Mouse (Mus musculus) forebrain, embryonic 12.5 days (tissue): ENCODE measurements at regions not wholly inside any gene's neighbourhood (a gene's known extent, or its start where the extent isn't known, plus 50 kb on each side); places are given as distances from the start of the nearest gene placed in this dataset.
A peak's percentile ranks its signal among the peaks of the same experiment; 100 is the strongest.

ENCODE experiments used
- ATAC-seq: fragments of 200-750 bp; cut with Nextera tagmentation; 2 replicates; pipeline ENCODE4 v1.8.0; 2017; ENCODE audit warnings: moderate TSS enrichment; ENCODE audit not compliant: low FRiP score
- H3K27ac ChIP-seq: fragments of 300-500 bp; sonication (generic); 2 replicates; pipeline ENCODE4 v1.5.1; 2016; ENCODE audit warnings: mild to moderate bottlenecking
- H3K27me3 ChIP-seq: fragments of 300-500 bp; sonication (generic); 2 replicates; pipeline ENCODE4 v1.6.1; 2016; ENCODE audit warnings: mild to moderate bottlenecking
- H3K36me3 ChIP-seq: fragments of 300-500 bp; sonication (generic); replicated peaks from 2 replicates; pipeline ENCODE4 v1.6.1; 2016; ENCODE audit warnings: mild to moderate bottlenecking
- H3K4me1 ChIP-seq: fragments of 300-500 bp; sonication (generic); 2 replicates; pipeline ENCODE4 v1.6.1; 2016
- H3K4me2 ChIP-seq: fragments of 300-500 bp; sonication (generic); 2 replicates; pipeline ENCODE4 v1.6.1; 2016; ENCODE audit warnings: mild to moderate bottlenecking, moderate library complexity
- H3K4me3 ChIP-seq: fragments of 300-500 bp; sonication (generic); replicated peaks from 2 replicates; pipeline ENCODE4 v1.5.1; 2016; ENCODE audit warnings: mild to moderate bottlenecking
- H3K9ac ChIP-seq: fragments of 300-500 bp; sonication (generic); 2 replicates; pipeline ENCODE4 v1.6.1; 2016; ENCODE audit warnings: mild to moderate bottlenecking
- H3K9me3 ChIP-seq: fragments of 300-500 bp; sonication (generic); 2 replicates; pipeline ENCODE4 v1.6.1; 2016
- WGBS: fragments of 180-500 bp; shearing (Covaris S2); methylation state at CpG from one replicate; pipeline ENCODE4 v1.1.7; 2016; 5-methylcytosine and 5-hydroxymethylcytosine counted together

GRCm38 (mm10) chr6:4413201-4413600 is 91.4 kb upstream of the Col1a2 start:
- peaks cover 8% of the 10 kb centered on the region for H3K4me1 ChIP-seq
- no peaks in the 10 kb centered on the region for H3K36me3 ChIP-seq
- no peak overlapping the region for H3K4me2 ChIP-seq
- no peaks in the 10 kb centered on the region for H3K27me3 ChIP-seq
- no peak overlapping the region for H3K9ac ChIP-seq
- 71% methylated on average over 3 of the region's 3 CpGs for WGBS
- no peak overlapping the region for H3K27ac ChIP-seq
- H3K9me3 ChIP-seq: no peaks in the 10 kb centered on the region
- ATAC-seq: no peak
- H3K4me3 ChIP-seq: no peak overlapping the region

GRCm38 (mm10) chr6:4414166-4414565 is 90.4 kb upstream of the Col1a2 start:
- Histone ChIP-seq H3K27me3 (no peaks in the 10 kb centered on the region), H3K36me3 (no peaks in the 10 kb centered on the region), H3K27ac (no peak overlapping the region), H3K4me1 (peaks cover 11% of the 10 kb centered on the region), H3K9ac (no peak overlapping the region), H3K9me3 (no peaks in the 10 kb centered on the region), H3K4me2 (no peak overlapping the region), H3K4me3 (no peak overlapping the region)
- ATAC-seq: no peak
- 35% methylated on average over 6 of the region's 6 CpGs for WGBS

- ATAC-seq: no peak
- H3K9ac ChIP-seq: no peak overlapping the region
- WGBS: 81% methylated on average over 7 of the region's 7 CpGs
Measured at GRCm38 (mm10) chr6:4415206-4415605, 89.4 kb upstream of the Col1a2 start.

GRCm38 (mm10) chr6:4417247-4417709 is 87.3 kb upstream of the Col1a2 start:
- peak; percentile 64 for ATAC-seq
- peaks cover 11% of the 10 kb centered on the region for H3K4me1 ChIP-seq
- no peak overlapping the region for H3K4me2 ChIP-seq
- no peaks in the 10 kb centered on the region for H3K9me3 ChIP-seq
- H3K9ac ChIP-seq: no peak overlapping the region
- 31% methylated on average over 6 of the region's 6 CpGs for WGBS
- H3K27ac ChIP-seq: no peak overlapping the region
- no peaks in the 10 kb centered on the region for H3K36me3 ChIP-seq
- H3K27me3 ChIP-seq: no peaks in the 10 kb centered on the region
- no peak overlapping the region for H3K4me3 ChIP-seq

More at GRCm38 (mm10) chr6:4415206-4415605, 89.4 kb upstream of the Col1a2 start:
- H3K4me3 ChIP-seq: no peak overlapping the region
- H3K36me3 ChIP-seq: no peaks in the 10 kb centered on the region
- H3K4me2 ChIP-seq: no peak overlapping the region
- no peak overlapping the region for H3K27ac ChIP-seq
- peaks cover 11% of the 10 kb centered on the region for H3K4me1 ChIP-seq
- H3K9me3 ChIP-seq: no peaks in the 10 kb centered on the region
- no peaks in the 10 kb centered on the region for H3K27me3 ChIP-seq

- Histone ChIP-seq H3K9ac (no peak overlapping the region), H3K36me3 (no peaks in the 10 kb centered on the region), H3K4me2 (no peak overlapping the region), H3K4me1 (peaks cover 11% of the 10 kb centered on the region), H3K4me3 (no peak overlapping the region), H3K9me3 (no peaks in the 10 kb centered on the region), H3K27me3 (no peaks in the 10 kb centered on the region), H3K27ac (no peak overlapping the region)
- 0 out of 2 replicates have a peak, but pooled peaks have one; percentile 28 for ATAC-seq
- 59% methylated on average over 10 of the region's 10 CpGs for WGBS
Measured at GRCm38 (mm10) chr6:4418376-4418775, 86.2 kb upstream of the Col1a2 start.

- no peak overlapping the region for H3K4me2 ChIP-seq
- 83% methylated on average over 5 of the region's 5 CpGs for WGBS
- no peak overlapping the region for H3K9ac ChIP-seq
- H3K27ac ChIP-seq: no peak overlapping the region
- H3K9me3 ChIP-seq: no peaks in the 10 kb centered on the region
- H3K36me3 ChIP-seq: no peaks in the 10 kb centered on the region
- no peak for ATAC-seq
- H3K27me3 ChIP-seq: no peaks in the 10 kb centered on the region
- no peak overlapping the region for H3K4me3 ChIP-seq
- peaks cover 11% of the 10 kb centered on the region for H3K4me1 ChIP-seq
Measured at GRCm38 (mm10) chr6:4418941-4419351, 85.7 kb upstream of the Col1a2 start.

- H3K4me2 ChIP-seq: no peak overlapping the region
- H3K4me1 ChIP-seq: peaks cover 11% of the 10 kb centered on the region
- no peak overlapping the region for H3K9ac ChIP-seq
- H3K27ac ChIP-seq: no peak overlapping the region
- no peaks in the 10 kb centered on the region for H3K27me3 ChIP-seq
- 90% methylated on average over 7 of the region's 7 CpGs for WGBS
- H3K9me3 ChIP-seq: no peaks in the 10 kb centered on the region
- no peak for ATAC-seq
- H3K36me3 ChIP-seq: no peaks in the 10 kb centered on the region
- no peak overlapping the region for H3K4me3 ChIP-seq
Measured at GRCm38 (mm10) chr6:4421466-4421865, 83.1 kb upstream of the Col1a2 start.

- Histone ChIP-seq H3K36me3 (no peaks in the 10 kb centered on the region), H3K9ac (no peak overlapping the region), H3K9me3 (no peaks in the 10 kb centered on the region), H3K27me3 (no peaks in the 10 kb centered on the region), H3K27ac (no peak overlapping the region), H3K4me3 (no peak overlapping the region), H3K4me1 (no peaks in the 10 kb centered on the region), H3K4me2 (no peak overlapping the region)
- WGBS: 93% methylated on average over 4 of the region's 4 CpGs
- ATAC-seq: no peak
Measured at GRCm38 (mm10) chr6:4427122-4427521, 77.5 kb upstream of the Col1a2 start.

GRCm38 (mm10) chr6:4430704-4431310 is 73.8 kb upstream of the Col1a2 start:
- no peak overlapping the region for H3K4me3 ChIP-seq
- no peak for ATAC-seq
- H3K9me3 ChIP-seq: no peaks in the 10 kb centered on the region
- H3K4me2 ChIP-seq: no peak overlapping the region
- 90% methylated on average over 1 of the region's 1 CpGs for WGBS
- H3K4me1 ChIP-seq: no peaks in the 10 kb centered on the region
- H3K27ac ChIP-seq: no peak overlapping the region
- no peak overlapping the region for H3K9ac ChIP-seq
- no peaks in the 10 kb centered on the region for H3K36me3 ChIP-seq
- H3K27me3 ChIP-seq: no peaks in the 10 kb centered on the region

- no peak overlapping the region for H3K4me2 ChIP-seq
- no peak for ATAC-seq
- H3K27me3 ChIP-seq: no peaks in the 10 kb centered on the region
- no peak overlapping the region for H3K27ac ChIP-seq
- no peaks in the 10 kb centered on the region for H3K9me3 ChIP-seq
- no peaks in the 10 kb centered on the region for H3K4me1 ChIP-seq
- WGBS: 89% methylated on average over 8 of the region's 8 CpGs
- H3K9ac ChIP-seq: no peak overlapping the region
- no peaks in the 10 kb centered on the region for H3K36me3 ChIP-seq
- no peak overlapping the region for H3K4me3 ChIP-seq
Measured at GRCm38 (mm10) chr6:4432192-4432591, 72.4 kb upstream of the Col1a2 start.

GRCm38 (mm10) chr6:4436439-4436838 is 68.2 kb upstream of the Col1a2 start:
- H3K27ac ChIP-seq: no peak overlapping the region
- H3K4me1 ChIP-seq: no peaks in the 10 kb centered on the region
- WGBS: 73% methylated on average over 4 of the region's 4 CpGs
- no peaks in the 10 kb centered on the region for H3K9me3 ChIP-seq
- no peak overlapping the region for H3K4me3 ChIP-seq
- no peak overlapping the region for H3K4me2 ChIP-seq
- ATAC-seq: no peak
- no peak overlapping the region for H3K9ac ChIP-seq
- H3K36me3 ChIP-seq: no peaks in the 10 kb centered on the region
- H3K27me3 ChIP-seq: no peaks in the 10 kb centered on the region

GRCm38 (mm10) chr6:4436874-4437273 is 67.7 kb upstream of the Col1a2 start:
- Histone ChIP-seq H3K9me3 (no peaks in the 10 kb centered on the region), H3K4me2 (no peak overlapping the region), H3K27ac (no peak overlapping the region), H3K9ac (no peak overlapping the region), H3K4me1 (no peaks in the 10 kb centered on the region), H3K4me3 (no peak overlapping the region), H3K27me3 (no peaks in the 10 kb centered on the region), H3K36me3 (no peaks in the 10 kb centered on the region)
- ATAC-seq: no peak
- WGBS: 73% methylated on average over 1 of the region's 1 CpGs

GRCm38 (mm10) chr6:4441618-4442167 is 62.9 kb upstream of the Col1a2 start:
- Histone ChIP-seq H3K9ac (no peak overlapping the region), H3K27me3 (no peaks in the 10 kb centered on the region), H3K4me2 (no peak overlapping the region), H3K4me1 (peaks cover 2% of the 10 kb centered on the region; the same call in 1 of the 2 replicates), H3K36me3 (no peaks in the 10 kb centered on the region), H3K4me3 (no peak overlapping the region), H3K27ac (no peak overlapping the region), H3K9me3 (no peaks in the 10 kb centered on the region)
- WGBS: 81% methylated on average over 4 of the region's 4 CpGs
- ATAC-seq: no peak
